Mouse (Mus musculus) intestine, embryonic 14.5 days (tissue): ENCODE measurements around the gene Ankrd24. TPM values are rescaled to one million over a fixed set of nuclear protein-coding genes. Genes with fewer than 3 reads are reported as not detected.
A peak's percentile ranks its signal among the peaks of the same experiment; 100 is the strongest.

ENCODE experiments used
- ATAC-seq: fragments of 200-750 bp; cut with Nextera tagmentation; replicated peaks from 2 replicates; pipeline ENCODE4 v1.8.0; 2017; ENCODE audit warnings: low read depth, moderate number of reproducible peaks, moderate TSS enrichment, moderate library complexity; ENCODE audit not compliant: low FRiP score, low TSS enrichment
- DNase-seq: peaks from one replicate; pipeline ENCODE4 v3.0.0-alpha.2; 2018; ENCODE audit warnings: low spot score
- H3K27ac ChIP-seq: fragments of 300-500 bp; sonication (generic); 2 replicates; pipeline ENCODE4 v1.5.1; 2014; ENCODE audit warnings: low read depth, mild to moderate bottlenecking, control low read depth
- H3K27me3 ChIP-seq: fragments of 300-500 bp; sonication (generic); replicated peaks from 2 replicates; pipeline ENCODE4 v1.6.1; 2014; ENCODE audit warnings: low read length, control low read depth; ENCODE audit not compliant: control insufficient read depth, insufficient read depth
- H3K36me3 ChIP-seq: fragments of 300-500 bp; sonication (generic); 2 replicates; pipeline ENCODE4 v1.6.1; 2014; ENCODE audit warnings: low read length, control low read depth; ENCODE audit not compliant: control insufficient read depth, insufficient read depth
- H3K4me1 ChIP-seq: fragments of 300-500 bp; sonication (generic); replicated peaks from 2 replicates; pipeline ENCODE4 v1.6.1; 2014; ENCODE audit warnings: low read length, control low read depth, mixed read lengths; ENCODE audit not compliant: control insufficient read depth, insufficient read depth
- H3K4me2 ChIP-seq: fragments of 300-500 bp; sonication (generic); 2 replicates; pipeline ENCODE4 v1.6.1; 2014; ENCODE audit warnings: low read length
- H3K4me3 ChIP-seq: fragments of 300-500 bp; sonication (generic); 2 replicates; pipeline ENCODE4 v1.5.1; 2014; ENCODE audit warnings: low read depth, low read length, control low read depth, mixed read lengths
- H3K9ac ChIP-seq: fragments of 300-500 bp; sonication (generic); 2 replicates; pipeline ENCODE4 v1.6.1; 2014; ENCODE audit warnings: mild to moderate bottlenecking, low read length
- H3K9me3 ChIP-seq: fragments of 300-500 bp; sonication (generic); 2 replicates; pipeline ENCODE4 v1.6.1; 2016; ENCODE audit warnings: low read length, control low read depth; ENCODE audit not compliant: control insufficient read depth
- WGBS: fragments of 180-500 bp; shearing (Covaris S2); extraction: QIAGEN DNeasy Blood & Tissue Kit; methylation state at CpG from one replicate; pipeline ENCODE4 v1.1.7; 2014; 5-methylcytosine and 5-hydroxymethylcytosine counted together
- polyA plus RNA-seq: library from polyadenylated mRNA; unstranded; fragments of >200 nt; fragmentation: Nextera tagmentation; extraction: Ambion mirVana; gene quantifications from 2 replicates; pipeline ENCODE4 v1.2.1, GENCODE M21; 2014

Gene Ankrd24
- polyA plus RNA-seq, 1 experiment from 2014 or later = 6.4 TPM

DNA sequence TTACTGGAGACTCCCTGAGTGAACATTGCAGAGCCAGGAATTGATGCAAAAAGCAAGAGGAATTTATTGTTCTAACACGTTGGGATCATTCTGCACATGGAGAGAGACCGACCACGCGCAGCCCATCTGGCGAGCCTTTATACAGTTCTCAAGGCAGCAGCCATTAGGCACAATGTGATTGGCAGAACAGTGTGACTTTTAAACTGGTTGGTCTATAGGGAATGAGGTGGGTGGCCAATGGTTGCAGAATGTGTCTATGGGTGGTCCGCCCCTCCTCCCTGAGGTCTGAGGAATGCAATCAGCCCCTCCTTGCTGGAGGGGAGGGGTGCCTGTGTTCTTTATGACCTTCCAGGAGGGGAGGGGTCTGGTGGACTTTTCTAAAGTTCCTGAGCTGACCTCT is 12.9 kb upstream of the Ankrd24 start:
- H3K4me3 ChIP-seq = no peak overlapping the region
- no peaks in the 10 kb centered on the region for H3K27me3 ChIP-seq
- no peaks in the 10 kb centered on the region for H3K9me3 ChIP-seq
- no peak overlapping the region for H3K27ac ChIP-seq
- no peaks in the 10 kb centered on the region for H3K36me3 ChIP-seq
- H3K4me2 ChIP-seq = no peak overlapping the region
- ATAC-seq (no peak), DNase-seq (no peak)
- no peak overlapping the region for H3K9ac ChIP-seq
- WGBS = 35% methylated on average over 6 of the region's 6 CpGs
- H3K4me1 ChIP-seq = peaks cover 5% of the 10 kb centered on the region; the same call in 1 of the 2 replicates

GRCm38 (mm10) chr10:81619976-81620375 is 8.4 kb upstream of the Ankrd24 start:
- Histone ChIP-seq H3K9me3 (no peaks in the 10 kb centered on the region), H3K4me3 (no peak overlapping the region), H3K27me3 (no peaks in the 10 kb centered on the region), H3K4me1 (peaks cover 5% of the 10 kb centered on the region; the same call in 1 of the 2 replicates), H3K27ac (no peak overlapping the region), H3K4me2 (no peak overlapping the region), H3K9ac (no peak overlapping the region), H3K36me3 (peaks cover 33% of the 10 kb centered on the region)
- DNase-seq (no peak), ATAC-seq (no peak)
- 75% methylated on average over 5 of the region's 5 CpGs for WGBS

DNA sequence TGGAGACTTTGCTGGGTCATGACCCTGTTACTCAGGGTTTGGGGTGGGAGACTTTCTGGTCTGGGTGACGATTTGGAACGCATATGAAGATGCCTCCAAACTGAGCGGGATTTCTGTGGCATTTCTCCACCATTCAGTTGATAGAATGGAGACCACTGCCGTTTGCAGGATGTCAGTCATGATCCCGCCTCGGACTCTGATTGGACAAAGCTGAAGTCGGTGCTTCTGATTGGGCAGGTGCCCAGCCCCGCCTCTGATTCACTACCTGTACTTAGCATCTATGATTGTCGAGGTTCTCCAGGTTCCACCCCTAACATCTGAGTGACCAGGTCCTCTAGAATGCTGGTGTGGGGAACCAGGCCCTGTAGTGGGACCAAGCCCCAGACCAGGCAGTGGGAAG is 7.6 kb upstream of the Ankrd24 start:
- Histone ChIP-seq H3K9me3 (no peaks in the 10 kb centered on the region), H3K27ac (no peak overlapping the region), H3K9ac (no peak overlapping the region), H3K4me2 (no peak overlapping the region), H3K4me3 (no peak overlapping the region), H3K36me3 (peaks cover 41% of the 10 kb centered on the region), H3K4me1 (peaks cover under 1% of the 10 kb centered on the region; the same call in 1 of the 2 replicates), H3K27me3 (no peaks in the 10 kb centered on the region)
- WGBS = 55% methylated on average over 9 of the region's 9 CpGs
- DNase-seq (no peak), ATAC-seq (no peak)

GRCm38 (mm10) chr10:81623441-81623840 is 4.9 kb upstream of the Ankrd24 start:
- H3K36me3 ChIP-seq = peaks cover 43% of the 10 kb centered on the region
- WGBS = 48% methylated on average over 8 of the region's 8 CpGs
- H3K9ac ChIP-seq = no peak overlapping the region
- H3K4me3 ChIP-seq = no peak overlapping the region
- no peaks in the 10 kb centered on the region for H3K27me3 ChIP-seq
- H3K4me2 ChIP-seq = no peak overlapping the region
- no peak overlapping the region for H3K27ac ChIP-seq
- ATAC-seq (no peak), DNase-seq (no peak)
- H3K9me3 ChIP-seq = no peaks in the 10 kb centered on the region
- H3K4me1 ChIP-seq = peaks cover 10% of the 10 kb centered on the region; the same call in 1 of the 2 replicates

- Histone ChIP-seq H3K4me1 (peaks cover 10% of the 10 kb centered on the region; the same call in 1 of the 2 replicates), H3K9me3 (no peaks in the 10 kb centered on the region), H3K4me3 (peak overlapping the region; percentile 73), H3K9ac (peak overlapping the region; percentile 74), H3K4me2 (peak overlapping the region; percentile 70), H3K27ac (peak overlapping the region; percentile 86; the same call in 1 of the 2 replicates), H3K27me3 (no peaks in the 10 kb centered on the region), H3K36me3 (peaks cover 40% of the 10 kb centered on the region)
- ATAC-seq = peak; percentile 13; the same call in 1 of the 2 replicates
- 84% methylated on average over 22 of the region's 22 CpGs for WGBS
- DNase-seq = peak; percentile 63
These were observed 2.0 kb upstream of the Ankrd24 start for GRCm38 (mm10) chr10:81626101-81626993.

DNA sequence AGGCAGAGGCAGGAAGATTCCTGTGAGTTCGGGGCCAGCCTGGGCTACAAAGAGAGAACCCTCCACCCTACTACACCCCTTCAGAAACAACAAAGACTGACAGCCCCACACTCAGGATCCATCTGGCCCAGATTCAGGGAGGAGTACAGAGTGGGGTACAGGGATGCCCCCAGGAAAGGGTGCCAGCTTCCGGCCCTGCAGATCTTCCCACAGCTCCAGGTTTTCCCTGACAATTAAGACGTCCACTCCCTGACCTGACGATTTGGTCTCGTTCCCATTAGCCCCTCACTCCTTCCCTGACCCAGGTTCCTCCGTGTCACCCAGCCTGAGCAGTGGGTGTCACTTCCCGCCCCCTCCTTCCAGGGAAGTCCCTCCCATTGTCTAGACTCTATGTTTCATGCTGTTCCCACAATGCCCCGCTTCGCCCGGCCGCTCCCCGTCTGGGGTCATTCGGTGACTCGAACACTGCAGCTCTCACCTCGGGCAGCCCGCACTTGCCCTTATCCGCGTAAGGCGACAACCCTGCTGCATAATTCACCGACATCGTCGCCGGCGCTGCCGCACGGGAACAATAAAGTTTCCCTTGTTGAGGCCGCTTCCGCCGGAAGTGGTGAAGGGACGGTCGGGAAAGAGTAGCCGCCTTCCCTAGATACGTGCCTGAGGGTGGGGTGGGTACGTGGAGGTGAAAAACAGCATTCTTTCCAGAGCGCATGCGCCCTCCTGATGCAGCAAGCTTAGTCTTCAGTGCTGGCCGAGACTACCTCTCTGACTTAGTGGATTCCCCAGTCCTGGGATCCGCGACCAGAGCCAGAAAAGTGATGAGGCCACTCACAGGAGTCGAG is 1.1 kb upstream of the Ankrd24 start, which contains the start of gene Sirt6:
Sirt6 (minus strand) TSS at position 804 of the 842 bp plus-strand sequence.
- Histone ChIP-seq H3K27me3 (no peaks in the 10 kb centered on the region), H3K36me3 (peaks cover 33% of the 10 kb centered on the region), H3K9me3 (no peaks in the 10 kb centered on the region), H3K4me2 (peak within 1 kb of the TSS; percentile 70), H3K9ac (peak within 1 kb of the TSS; percentile 74), H3K4me1 (peaks cover 10% of the 10 kb centered on the region; the same call in 1 of the 2 replicates), H3K27ac (peak within 1 kb of the TSS; percentile 86), H3K4me3 (peak within 1 kb of the TSS; percentile 73)
- DNase-seq (peak; percentile 93), ATAC-seq (peak; percentile 89)
- 6% methylated on average over 40 of the region's 40 CpGs for WGBS

DNA sequence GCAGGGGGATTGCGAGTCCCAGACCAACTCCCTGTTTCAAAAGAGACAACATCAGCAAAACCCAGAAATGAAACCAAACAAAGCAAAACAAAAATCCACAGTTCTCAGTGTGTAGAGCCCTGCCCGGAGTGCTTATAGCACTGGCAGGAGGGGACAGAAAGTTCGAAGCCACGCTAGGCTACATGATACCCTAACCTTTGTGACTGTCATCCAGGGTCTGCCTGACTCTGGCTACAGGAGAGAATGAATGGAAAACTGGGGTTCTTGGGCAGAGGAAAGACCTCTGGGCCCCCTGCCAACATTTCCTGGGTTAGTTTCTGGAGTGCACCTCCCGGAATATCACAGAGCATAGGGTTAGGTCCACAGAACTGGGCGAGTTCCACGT is 512 bp upstream of the Ankrd24 start:
- Histone ChIP-seq H3K9me3 (no peaks in the 10 kb centered on the region), H3K9ac (peak overlapping the region; percentile 74), H3K4me2 (peak overlapping the region; percentile 70), H3K36me3 (peaks cover 27% of the 10 kb centered on the region), H3K27me3 (no peaks in the 10 kb centered on the region), H3K27ac (peak overlapping the region; percentile 86), H3K4me3 (peak overlapping the region; percentile 73), H3K4me1 (peaks cover 10% of the 10 kb centered on the region; the same call in 1 of the 2 replicates)
- no peak for DNase-seq
- ATAC-seq = peak; percentile 7; the same call in 1 of the 2 replicates
- WGBS = 57% methylated on average over 7 of the region's 7 CpGs
